ENCODE assay signal across 8 mouse cellular contexts in genomic region chr16:91043461-91044248, GRCm38 (mm10). TPM values are rescaled to one million over a fixed set of nuclear protein-coding genes. Genes with fewer than 3 reads are reported as not detected.
A peak's percentile ranks its signal among the peaks of the same experiment; 100 is the strongest.
DNase-seq lines count a peak whose midpoint lies in the region; ATAC-seq and TF ChIP-seq lines count a peak whose summit lies in the region.

No protein-coding gene starts in this region.

- peak overlapping the region; percentile 95 for H3K9ac ChIP-seq in MEL (ENCODE audit: control insufficient read depth, low read depth, low read length, poor library complexity, severe bottlenecking)
- peak overlapping the region; percentile 98 for H3K9ac ChIP-seq in forebrain, embryonic 15.5 days (replicated peaks)

- 1% methylated on average over 58 of the region's 63 CpGs for WGBS in forebrain, embryonic 15.5 days
- WGBS in hindbrain, embryonic 10.5 days, result under 1% methylated on average over 63 of the region's 63 CpGs

- no peak for TF ChIP-seq EP300 in MEL (IDR thresholded peaks at IDR 0.05; ENCODE audit: low read depth in 1 of 2, low read length in 2 of 2)

- peaks cover 37% of the 10 kb centered on the region for H3K79me2 ChIP-seq in MEL (ENCODE audit: control insufficient read depth, insufficient read depth, low read length, poor library complexity)

- TF ChIP-seq CTCF in MEL (IDR thresholded peaks at IDR 0.05 in 2 of 3, conservative IDR thresholded peaks at IDR 0.05 in 1 of 3; ENCODE audit: control insufficient read depth in 1 of 3, insufficient read depth in 1 of 3, low read depth in 2 of 3, low read length in 3 of 3, poor library complexity in 1 of 3, severe bottlenecking in 1 of 3), result no peak

- no peaks in the 10 kb centered on the region for H3K9me3 ChIP-seq in MEL (replicated peaks; ENCODE audit: insufficient read depth, low read length)
- no peaks in the 10 kb centered on the region for H3K9me3 ChIP-seq in forebrain, embryonic 15.5 days
- no peaks in the 10 kb centered on the region for H3K9me3 ChIP-seq in hindbrain, embryonic 10.5 days

- peak overlapping the region; percentile 81 for H3K27ac ChIP-seq in MEL (ENCODE audit: control insufficient read depth, low read depth, low read length)
- peak overlapping the region; percentile 97 for H3K27ac ChIP-seq in forebrain, embryonic 15.5 days (replicated peaks)
- peak overlapping the region; percentile 97 for H3K27ac ChIP-seq in hindbrain, embryonic 10.5 days

- H3K27me3 ChIP-seq in MEL (ENCODE audit: control insufficient read depth in 1 of 2, insufficient read depth in 2 of 2, low read length in 2 of 2), result no peaks in the 10 kb centered on the region
- H3K27me3 ChIP-seq in forebrain, embryonic 15.5 days, result no peaks in the 10 kb centered on the region
- H3K27me3 ChIP-seq in hindbrain, embryonic 10.5 days (ENCODE audit: insufficient read depth, poor library complexity, severe bottlenecking), result no peaks in the 10 kb centered on the region; the same call in 1 of the 2 replicates

- no peak; a peak in 1 of 4 replicates for TF ChIP-seq POLR2A in MEL (IDR thresholded peaks at IDR 0.05; ENCODE audit: control insufficient read depth in 1 of 2, insufficient read depth in 1 of 2, low read depth in 1 of 2, low read length in 2 of 2, poor library complexity in 1 of 2)

- no peak for TF ChIP-seq RAD21 in MEL (IDR thresholded peaks at IDR 0.05; ENCODE audit: low read depth, low read length)

- H3K36me3 ChIP-seq in MEL (ENCODE audit: control insufficient read depth in 1 of 2, insufficient read depth in 2 of 2, low read length in 2 of 2), result peaks cover 13 to 14% of the 10 kb centered on the region in 2 experiments
- peaks cover 10% of the 10 kb centered on the region for H3K36me3 ChIP-seq in forebrain, embryonic 15.5 days
- peaks cover 33% of the 10 kb centered on the region for H3K36me3 ChIP-seq in hindbrain, embryonic 10.5 days

- H3K4me2 ChIP-seq in forebrain, embryonic 15.5 days (replicated peaks), result peak overlapping the region; percentile 74

- H3K4me1 ChIP-seq in MEL (ENCODE audit: control insufficient read depth in 1 of 2, insufficient read depth in 2 of 2, low read length in 2 of 2), result peaks cover 2 to 3% of the 10 kb centered on the region in 2 experiments; a peak in 1 of 4 replicates
- peaks cover 33% of the 10 kb centered on the region for H3K4me1 ChIP-seq in forebrain, embryonic 15.5 days
- H3K4me1 ChIP-seq in hindbrain, embryonic 10.5 days (replicated peaks), result peaks cover 19% of the 10 kb centered on the region

- peak; percentile 73 for DNase-seq in MEL (ENCODE audit: low read depth, low spot score)
- peak; percentile 50 for DNase-seq in cerebellum, adult 11 months
- peak; percentile 73 for DNase-seq in hindbrain, embryonic 10.5 days (ENCODE audit: low spot score)
- DNase-seq in layer of hippocampus, postnatal 25 days (ENCODE audit: extremely low spot score in 1 of 2, low spot score in 1 of 2), result peak; percentile 27 to 47
- peak; percentile 46 for DNase-seq in lung, postnatal 25 days (ENCODE audit: low spot score)
- peak; percentile 1 for DNase-seq in retina, adult 2 months (ENCODE audit: low read depth, low spot score)
- peak; percentile 64 to 73 for DNase-seq in thymus, postnatal 36 days

- peak; percentile 79 for ATAC-seq in forebrain, embryonic 15.5 days (replicated peaks)

- H3K4me3 ChIP-seq in MEL (ENCODE audit: control insufficient read depth in 1 of 2, insufficient read depth in 1 of 2, low read depth in 2 of 2, low read length in 2 of 2), result peak overlapping the region; percentile 85 to 89
- peak overlapping the region; percentile 97 for H3K4me3 ChIP-seq in forebrain, embryonic 15.5 days
- H3K4me3 ChIP-seq in hindbrain, embryonic 10.5 days, result peak overlapping the region; percentile 99

TF ChIP-seq in MEL, 35 proteins besides CTCF, POLR2A, EP300 and RAD21:
- TF ChIP-seq POLR2AphosphoS2 (IDR thresholded peaks at IDR 0.05; ENCODE audit: low read length), result no peak
- TF ChIP-seq MYB (IDR thresholded peaks at IDR 0.05; ENCODE audit: low read depth, low read length), result no peak
- no peak for TF ChIP-seq JUND (IDR thresholded peaks at IDR 0.05; ENCODE audit: low read depth, low read length)
- no peak for TF ChIP-seq TBP (IDR thresholded peaks at IDR 0.05; ENCODE audit: low read depth, low read length)
- TF ChIP-seq RCOR1 (IDR thresholded peaks at IDR 0.05; ENCODE audit: low read depth, low read length), result no peak
- TF ChIP-seq MAFK (IDR thresholded peaks at IDR 0.05; ENCODE audit: borderline replicate concordance, low read depth, low read length), result no peak
- no peak for TF ChIP-seq USF2 (IDR thresholded peaks at IDR 0.05; ENCODE audit: borderline replicate concordance in 1 of 2, insufficient read depth in 1 of 2, low read depth in 1 of 2, low read length in 2 of 2)
- TF ChIP-seq TCF12 (IDR thresholded peaks at IDR 0.05; ENCODE audit: low read depth, low read length), result 0 out of 2 replicates have a peak, but pooled peaks have one; percentile 14
- TF ChIP-seq UBTF (IDR thresholded peaks at IDR 0.05; ENCODE audit: borderline replicate concordance, insufficient read depth, low read depth, low read length), result 0 out of 2 replicates have a peak, but pooled peaks have one; percentile 85
- no peak; the same call in 1 of the 2 replicates for TF ChIP-seq HCFC1 (IDR thresholded peaks at IDR 0.05; ENCODE audit: low read depth, low read length)
- TF ChIP-seq CHD1 (IDR thresholded peaks at IDR 0.05; ENCODE audit: low read depth, low read length), result no peak
- TF ChIP-seq SIN3A (IDR thresholded peaks at IDR 0.05; ENCODE audit: low read length), result peak; percentile 71; the same call in 1 of the 2 replicates
- TF ChIP-seq GATA1 (IDR thresholded peaks at IDR 0.05; ENCODE audit: low read depth, low read length), result no peak
- peak; percentile 33; the same call in 1 of the 2 replicates for TF ChIP-seq MAX (IDR thresholded peaks at IDR 0.05; ENCODE audit: low read length)
- TF ChIP-seq MYC (IDR thresholded peaks at IDR 0.05; ENCODE audit: low read depth, low read length), result no peak
- peak; percentile 65; the same call in 1 of the 2 replicates for TF ChIP-seq MXI1 (IDR thresholded peaks at IDR 0.05; ENCODE audit: low read depth, low read length)
- TF ChIP-seq POLR2AphosphoS5 (IDR thresholded peaks at IDR 0.05; ENCODE audit: borderline replicate concordance, low read depth, low read length), result no peak
- TF ChIP-seq NRF1 (IDR thresholded peaks at IDR 0.05; ENCODE audit: insufficient read depth, low read depth, low read length, poor library complexity, severe bottlenecking), result 0 out of 2 replicates have a peak, but pooled peaks have one; percentile 6
- TF ChIP-seq ETS1 (IDR thresholded peaks at IDR 0.05; ENCODE audit: low read depth, low read length), result no peak
- TF ChIP-seq MAZ (IDR thresholded peaks at IDR 0.05; ENCODE audit: low read depth, low read length), result no peak
- no peak for TF ChIP-seq ZC3H11A (IDR thresholded peaks at IDR 0.05; ENCODE audit: low read depth, low read length)

RNA-seq across cellular contexts. Expression of gene Paxbp1, which starts 0.7 kb away (rescaled TPM):
- 23.8 and 26.3 TPM in 2 replicates for total RNA-seq in MEL (2012; rRNA removed)
- 10 to 100 TPM in 1 of 2 experiments, not detected in 1; 49.6 TPM for polyA plus RNA-seq in MEL (2012; ENCODE audit: insufficient read depth in 1 of 2, insufficient read length in 2 of 2, low read depth in 1 of 2, low replicate concordance in 2 of 2, missing spikeins in 1 of 2)
- polyA plus RNA-seq in forebrain, embryonic 15.5 days (2015; fragmentation: Nextera tagmentation; extraction: Ambion mirVana), result 79.5 and 86.3 TPM in 2 replicates
- 54.4 and 58.3 TPM in 2 replicates for polyA plus RNA-seq in hindbrain, embryonic 10.5 days (2016; fragmentation: Nextera tagmentation; extraction: Ambion mirVana)
- 10 to 100 TPM; 51.3 to 77.8 TPM for total RNA-seq in layer of hippocampus, postnatal 25 days (2021)

RNA-seq across cellular contexts. Expression of gene Synj1, which starts 32.5 kb away (rescaled TPM):
- 5.0 and 8.8 TPM in 2 replicates for total RNA-seq in MEL (2012; rRNA removed)
- polyA plus RNA-seq in MEL (2012; ENCODE audit: insufficient read depth in 1 of 2, insufficient read length in 2 of 2, low read depth in 1 of 2, low replicate concordance in 2 of 2, missing spikeins in 1 of 2), result 10 to 100 TPM in 1 of 2 experiments, not detected in 1; 34.5 TPM
- polyA plus RNA-seq in forebrain, embryonic 15.5 days (2015; fragmentation: Nextera tagmentation; extraction: Ambion mirVana), result 33.7 and 36.0 TPM in 2 replicates
- 14.2 and 19.3 TPM in 2 replicates for polyA plus RNA-seq in hindbrain, embryonic 10.5 days (2016; fragmentation: Nextera tagmentation; extraction: Ambion mirVana)
- 100 to 1,000 TPM; 388 to 393 TPM for total RNA-seq in layer of hippocampus, postnatal 25 days (2021)

RNA-seq across cellular contexts. Expression of gene 4932438H23Rik, which starts 51.3 kb away (rescaled TPM):
- total RNA-seq in MEL (2012; rRNA removed), result not detected in 2 replicates
- polyA plus RNA-seq in MEL (2012; ENCODE audit: insufficient read depth in 1 of 2, insufficient read length in 2 of 2, low read depth in 1 of 2, low replicate concordance in 2 of 2, missing spikeins in 1 of 2), result not detected
- 0.60 and 0.89 TPM in 2 replicates for polyA plus RNA-seq in forebrain, embryonic 15.5 days (2015; fragmentation: Nextera tagmentation; extraction: Ambion mirVana)
- 0.11 and 0.27 TPM in 2 replicates for polyA plus RNA-seq in hindbrain, embryonic 10.5 days (2016; fragmentation: Nextera tagmentation; extraction: Ambion mirVana)
- 1 to 10 TPM in 1 of 2 experiments, under 1 TPM in 1; 0.89 to 1.1 TPM for total RNA-seq in layer of hippocampus, postnatal 25 days (2021)

Comparison
In these comparisons a context has a peak if more than half of its experiments do, and no peak if none do; other contexts are left out.
1. Peak in every context shown above with its lines: DNase-seq, ATAC-seq, H3K4me3 ChIP-seq and H3K27ac ChIP-seq.
2. DNase-seq: peak in every context shown above with its lines; median percentile 73 in MEL; 73 in hindbrain, embryonic 10.5 days; 68 in thymus, postnatal 36 days; 50 in cerebellum, adult 11 months; 46 in lung, postnatal 25 days; 37 in layer of hippocampus, postnatal 25 days; 1 in retina, adult 2 months.